Mouse (Mus musculus) embryonic fibroblast, embryonic 13.5 days (primary cell): Measurements from ENCODE around the gene Trpm6. TPM values are rescaled to one million over a fixed set of nuclear protein-coding genes. Genes with fewer than 3 reads are reported as not detected.

Source experiments
- H3K27ac ChIP-seq: 2 replicates; pipeline ENCODE4 v1.5.1; 2012; ENCODE audit warnings: low read length, control low read depth, inconsistent platforms; ENCODE audit not compliant: insufficient read depth
- H3K4me1 ChIP-seq: 2 replicates; pipeline ENCODE4 v1.6.1; 2011; ENCODE audit warnings: low read length; ENCODE audit not compliant: control insufficient read depth, insufficient read depth
- H3K4me3 ChIP-seq: 2 replicates; pipeline ENCODE4 v1.5.1; 2011; ENCODE audit warnings: mild to moderate bottlenecking, control low read depth, low read length; ENCODE audit not compliant: insufficient read depth
- CTCF ChIP-seq: IDR thresholded peaks from 2 replicates; pipeline ENCODE4 v1.5.1; 2011; ENCODE audit warnings: mild to moderate bottlenecking, control low read depth, low read length, moderate library complexity, borderline replicate concordance; ENCODE audit not compliant: insufficient read depth
- POLR2A ChIP-seq: IDR thresholded peaks from 2 replicates; pipeline ENCODE4 v1.6.1; 2011; ENCODE audit warnings: low read depth, mild to moderate bottlenecking, control low read depth, low read length, moderate library complexity
- polyA plus RNA-seq: library from polyadenylated mRNA; stranded (reverse); fragments of >200 nt; gene quantifications from 2 replicates; pipeline ENCODE4 v1.2.4, GENCODE M21; 2011; ENCODE audit warnings: low read depth; ENCODE audit not compliant: missing spikeins, insufficient read length

Gene Trpm6
- polyA plus RNA-seq, 1 experiment, result 0.74 TPM

DNA sequence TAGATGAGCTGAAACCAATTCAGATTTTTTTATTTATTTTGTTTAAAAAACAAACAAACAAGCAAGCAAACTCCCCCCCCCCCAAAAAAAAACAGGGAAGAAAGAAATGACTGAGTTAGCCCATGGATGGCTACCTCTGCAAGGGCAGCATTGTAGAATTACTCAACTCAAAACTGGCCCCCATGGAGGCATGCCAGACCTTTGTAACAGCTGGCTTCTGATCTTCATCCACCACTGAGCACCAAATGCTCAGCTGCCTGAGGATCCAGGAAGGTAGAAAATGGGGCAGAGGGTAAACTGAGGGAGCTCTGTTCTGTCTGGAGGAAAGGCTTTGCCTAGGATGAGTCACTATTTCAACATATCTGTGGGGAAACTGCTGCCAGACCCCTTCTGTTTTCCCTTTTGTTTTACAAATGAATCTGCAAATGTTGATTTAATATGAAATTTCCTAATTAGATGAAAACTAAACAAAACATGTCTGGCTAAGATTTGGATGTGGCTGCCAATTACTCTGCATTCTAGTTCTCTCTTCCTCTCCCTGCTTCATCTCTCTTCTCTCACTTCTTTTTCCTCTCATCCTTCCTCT is 162.1 kb downstream of the Trpm6 start:
- TF ChIP-seq CTCF, result no peak
- TF ChIP-seq POLR2A, result no peak
- Histone ChIP-seq H3K4me3 (no peak overlapping the region), H3K4me1 (no peaks in the 10 kb centered on the region), H3K27ac (no peak overlapping the region)

DNA sequence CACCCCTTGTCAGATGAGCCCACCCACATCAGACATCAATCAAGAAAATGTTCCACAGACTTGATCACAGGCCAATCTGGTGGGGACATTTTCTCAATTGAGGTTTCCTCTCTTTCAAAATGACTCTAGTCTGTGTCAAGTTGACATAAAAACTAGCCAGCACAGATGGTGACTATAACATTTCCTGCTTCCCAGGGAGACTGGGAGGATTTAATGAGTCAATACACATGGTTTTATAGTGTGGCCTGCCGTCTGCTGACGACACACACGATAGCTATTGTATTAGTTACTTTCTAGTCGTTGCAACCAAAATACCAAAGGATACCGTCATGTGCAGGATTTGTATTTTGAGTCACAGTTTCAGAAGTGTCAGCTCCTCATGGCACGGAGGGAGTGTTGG is 191.6 kb downstream of the Trpm6 start:
- H3K27ac ChIP-seq, result no peak overlapping the region
- H3K4me1 ChIP-seq, result no peaks in the 10 kb centered on the region
- H3K4me3 ChIP-seq, result no peak overlapping the region
- no peak for TF ChIP-seq CTCF
- no peak for TF ChIP-seq POLR2A

Other genes with a start within 250 kb of the Trpm6 start
- 106 and 109 TPM in 2 replicates for gene Ostf1, start 118.2 kb upstream of the Trpm6 start, polyA plus RNA-seq
- 11.4 and 17.5 TPM in 2 replicates for gene Nmrk1, start 118.0 kb upstream of the Trpm6 start, polyA plus RNA-seq
- gene Carnmt1, start 79.2 kb upstream of the Trpm6 start, polyA plus RNA-seq, result 10.5 and 21.5 TPM in 2 replicates
- gene D030056L22Rik, start 36.8 kb upstream of the Trpm6 start, polyA plus RNA-seq, result 18.3 and 19.3 TPM in 2 replicates